Mouse (Mus musculus): Measurements from ENCODE around the gene Gm6657. TPM values are rescaled to one million over a fixed set of nuclear protein-coding genes. Genes with fewer than 3 reads are reported as not detected.

The Gm6657 gene
- polyA plus RNA-seq (2014; fragmentation: Illumina TruSeq; extraction: RNeasy Lipid Tissue Mini Kit (QIAGEN cat#74804); ENCODE audit: low replicate concordance) = not detected

GRCm38 (mm10) chr12:78193942-78194341 lies at the start of gene Gm6657:
Gm6657 (plus strand) TSS chr12:78194242.

GRCm38 (mm10) chr12:78225707-78226518 lies 31.9 kb downstream of the Gm6657 start, which contains the start of gene Gphn:
Gphn (plus strand) TSS chr12:78226379.

Other genes starting within 250 kb of the Gm6657 start
- 29.6 TPM for gene Gphn, start 32.1 kb downstream of the Gm6657 start, polyA plus RNA-seq (2014; fragmentation: Illumina TruSeq; extraction: RNeasy Lipid Tissue Mini Kit (QIAGEN cat#74804); ENCODE audit: low replicate concordance)

Measured in small intestine, adult 10 weeks (tissue).